Mouse (Mus musculus) fat pad, adult 2 months (tissue): ENCODE data around the gene Raet1e.
"Not testable (repeated sequence)": the region's sequence is repeated elsewhere in the genome, so short reads cannot be mapped to it uniquely, and the experiment has no call there.

Experiments used
- DNase-seq: peaks from one replicate; pipeline ENCODE4 v3.0.0-alpha.2; 2011; ENCODE audit warnings: low read depth, low spot score; ENCODE audit errors: extremely low read depth

The Raet1e gene

GRCm38 (mm10) chr10:22163705-22164583 is 5.6 kb downstream of the Raet1e start:
- DNase-seq = not testable (repeated sequence)

- not testable (repeated sequence) for DNase-seq
These were observed 7.1 kb downstream of the Raet1e start for GRCm38 (mm10) chr10:22165328-22166003.

DNA sequence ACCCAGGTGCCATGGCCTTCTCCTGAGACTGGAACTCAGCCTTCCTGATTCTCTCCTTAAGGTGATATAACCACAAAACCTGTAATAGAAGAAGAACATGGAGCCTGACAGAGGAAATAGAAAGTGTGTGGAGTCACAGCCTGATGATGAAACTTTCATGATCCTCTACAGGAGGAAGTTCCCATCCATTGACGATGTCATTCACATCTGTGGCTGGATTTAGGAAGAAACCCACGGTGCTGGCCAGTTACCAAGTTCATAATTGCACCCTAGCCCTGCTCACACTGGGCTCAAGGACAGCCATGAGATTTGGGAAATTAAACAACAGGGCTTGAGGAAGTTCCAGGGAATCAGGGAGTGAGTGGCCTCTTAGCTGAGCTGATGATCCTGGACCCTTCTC is 7.7 kb downstream of the Raet1e start:
- not testable (repeated sequence) for DNase-seq

- not testable (repeated sequence) for DNase-seq
These were observed 8.7 kb downstream of the Raet1e start for GRCm38 (mm10) chr10:22167061-22167460.

GRCm38 (mm10) chr10:22169116-22169515 is 10.7 kb downstream of the Raet1e start:
- DNase-seq = not testable (repeated sequence)

- not testable (repeated sequence) for DNase-seq
These were observed 14.3 kb downstream of the Raet1e start for GRCm38 (mm10) chr10:22172431-22173334.

DNA sequence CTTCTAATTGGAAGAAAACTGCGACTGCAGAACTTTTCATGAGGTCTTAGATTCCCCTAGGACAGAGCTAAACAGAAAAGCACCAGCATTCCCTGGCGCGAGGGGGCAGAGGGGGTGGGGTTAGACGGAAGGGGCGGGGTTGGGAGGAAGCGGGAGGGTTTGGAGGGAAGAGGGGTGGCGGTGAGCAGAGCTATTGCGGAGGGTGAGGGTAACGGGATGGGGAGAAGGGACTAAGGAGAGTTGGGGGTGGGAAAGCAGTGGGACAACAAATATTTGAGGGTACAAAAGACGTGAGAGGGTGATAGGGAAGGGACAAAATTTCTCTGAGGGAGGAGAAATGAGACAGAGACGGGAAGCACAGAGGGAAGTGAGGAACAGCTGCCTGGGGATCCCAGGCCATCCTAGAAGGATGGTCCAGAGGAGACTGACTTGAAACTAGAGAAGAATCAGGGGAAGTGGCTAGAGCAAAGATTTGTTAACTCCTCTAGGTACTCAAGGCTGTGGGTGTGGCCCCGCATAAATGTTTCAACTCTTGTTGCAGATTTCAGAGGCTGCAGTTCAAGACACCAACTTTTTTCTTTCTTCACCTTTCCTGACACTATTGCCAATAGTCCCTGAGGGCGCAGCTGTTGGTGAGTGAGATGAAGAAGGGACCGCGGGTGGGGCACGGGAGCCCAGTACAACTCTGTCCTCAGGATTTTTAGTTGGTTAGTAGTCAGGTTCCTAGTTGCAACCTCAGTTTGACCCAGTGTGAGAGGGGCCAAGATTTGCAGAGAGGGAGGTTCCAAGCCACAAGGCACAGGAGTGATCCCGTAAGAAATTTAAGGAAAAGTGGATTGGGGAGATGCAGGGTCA is 15.2 kb downstream of the Raet1e start:
- DNase-seq = not testable (repeated sequence)

GRCm38 (mm10) chr10:22174190-22174487 is 15.8 kb downstream of the Raet1e start:
- not testable (repeated sequence) for DNase-seq

GRCm38 (mm10) chr10:22176515-22176914 is 18.1 kb downstream of the Raet1e start:
- DNase-seq = not testable (repeated sequence)

- DNase-seq = not testable (repeated sequence)
These were observed 32.7 kb downstream of the Raet1e start for GRCm38 (mm10) chr10:22191035-22191434.

DNA sequence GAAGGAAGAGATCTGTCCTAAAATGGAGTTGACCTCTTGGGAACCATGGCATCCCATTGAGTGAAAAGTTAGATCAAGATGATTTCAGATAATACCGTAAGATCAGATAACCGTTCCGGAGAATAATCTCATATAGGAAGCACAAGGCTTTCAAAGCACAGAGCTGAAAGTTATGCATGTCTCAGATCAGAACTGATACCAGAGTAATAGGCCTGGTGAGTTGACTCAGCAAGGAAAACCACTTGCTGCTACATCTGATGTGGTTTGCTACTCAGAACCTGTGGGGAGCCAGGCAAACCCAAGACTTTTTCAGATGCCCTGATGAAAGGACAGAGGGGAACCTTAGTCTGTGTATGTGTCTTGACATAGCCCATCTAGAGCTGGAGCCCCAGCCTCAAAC is 43.0 kb downstream of the Raet1e start:
- DNase-seq = not testable (repeated sequence)

DNA sequence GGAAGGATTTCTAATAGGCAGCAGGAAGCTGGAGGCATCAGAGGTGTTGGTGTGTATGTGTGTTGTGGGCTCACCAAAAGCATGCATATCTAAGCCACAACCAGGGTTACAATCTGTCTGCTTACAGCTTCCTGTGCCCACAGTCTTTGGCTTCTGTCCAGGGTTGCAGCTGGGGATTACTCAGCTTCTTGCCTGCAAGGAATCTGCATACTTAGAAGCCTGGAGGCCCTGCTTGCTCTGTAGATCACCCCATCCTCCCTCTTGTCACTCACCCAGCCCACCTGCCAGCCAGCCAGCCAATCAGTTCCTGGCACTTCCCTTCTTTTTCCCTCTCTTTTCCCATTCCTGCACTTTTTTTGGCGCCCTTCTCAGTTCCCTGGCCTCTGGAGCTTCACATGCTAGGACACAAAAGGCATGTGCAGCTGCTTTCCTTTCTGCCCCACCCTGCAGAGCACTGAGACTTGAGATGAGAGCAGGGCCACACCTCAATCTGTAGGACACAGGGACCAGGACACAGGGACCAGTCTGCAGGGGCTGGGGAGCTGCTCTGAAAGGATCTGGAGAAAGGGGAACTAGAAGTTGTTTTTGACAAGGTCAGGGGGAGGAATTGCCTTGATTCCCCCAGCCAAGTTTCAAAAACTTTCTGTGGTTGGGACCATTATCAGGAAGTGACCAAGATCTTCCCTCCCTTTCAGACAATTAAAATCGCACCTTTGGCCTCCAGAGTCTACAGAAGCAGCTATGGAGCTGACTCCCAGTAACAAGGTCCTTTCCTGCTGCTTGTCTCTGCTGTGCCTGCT is 44.6 kb downstream of the Raet1e start:
- DNase-seq = not testable (repeated sequence)

- DNase-seq = not testable (repeated sequence)
These were observed 48.1 kb downstream of the Raet1e start for GRCm38 (mm10) chr10:22206443-22206842.

GRCm38 (mm10) chr10:22212012-22212696 is 53.8 kb downstream of the Raet1e start:
- not testable (repeated sequence) for DNase-seq

- DNase-seq = not testable (repeated sequence)
These were observed 65.3 kb downstream of the Raet1e start for GRCm38 (mm10) chr10:22223474-22224349.

DNA sequence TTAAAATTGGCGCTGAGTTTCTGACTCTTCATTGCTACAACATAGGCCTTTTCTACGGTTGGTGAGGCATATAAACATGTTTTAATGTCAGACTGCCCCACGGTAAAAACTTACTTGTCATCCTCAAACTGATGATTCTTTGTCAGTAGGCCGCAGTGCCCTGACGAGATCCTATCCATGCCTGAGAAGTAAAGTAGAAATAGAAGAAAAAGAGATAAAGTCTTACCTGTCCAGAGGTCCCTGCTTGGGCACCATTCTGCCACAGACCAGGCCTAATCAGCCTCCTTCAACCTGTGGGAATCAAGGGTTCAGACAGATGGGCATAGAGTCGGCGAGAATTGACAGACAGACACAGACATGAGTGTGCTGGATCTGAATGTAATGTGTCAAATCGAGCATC is 106.7 kb downstream of the Raet1e start:
- no peak for DNase-seq

DNA sequence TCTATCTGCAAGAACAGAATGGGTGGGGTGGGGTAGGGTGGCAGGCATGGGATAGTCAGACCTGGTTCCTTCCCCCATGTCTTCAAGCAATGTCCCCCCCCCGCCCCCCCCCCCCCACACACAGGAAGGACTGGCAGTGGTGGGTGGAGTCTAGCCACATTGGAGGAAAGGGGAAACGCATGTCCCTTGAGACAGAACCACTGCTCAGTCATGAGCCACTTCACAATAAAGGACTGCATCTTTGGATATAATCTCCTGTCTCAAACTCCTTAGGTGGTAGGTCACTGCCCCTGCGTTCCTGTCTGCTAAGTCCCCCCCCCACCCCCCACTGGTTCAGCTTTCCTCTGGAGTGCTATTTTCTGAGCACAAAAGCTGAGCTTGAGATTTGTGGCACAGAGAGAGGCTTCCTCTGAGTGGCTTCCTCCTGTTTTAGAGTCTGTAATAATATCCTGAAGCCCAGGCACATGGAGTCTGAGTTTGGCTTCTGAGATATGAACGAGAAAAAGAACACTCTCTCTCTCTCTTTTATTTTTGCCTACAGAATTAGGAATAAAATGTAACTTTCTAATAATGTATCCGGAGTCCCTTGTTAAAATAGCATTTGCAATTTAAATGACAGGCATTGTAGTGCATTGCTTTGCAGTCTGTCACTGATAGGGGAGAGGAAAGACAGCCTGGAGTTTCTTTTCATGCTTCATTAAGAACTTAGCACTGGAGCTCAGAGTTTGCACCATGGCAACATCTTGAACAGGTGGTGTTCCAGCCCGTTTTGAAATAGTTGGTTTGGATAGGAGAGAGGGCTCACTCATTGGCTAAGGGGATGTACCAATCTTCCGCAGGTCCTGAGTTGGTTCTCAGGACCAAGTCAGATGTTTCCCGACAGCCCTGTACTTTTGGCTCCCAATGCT is 112.8 kb downstream of the Raet1e start:
- not testable (repeated sequence) for DNase-seq
